Comparison of ENCODE assay signal across 8 mouse cellular contexts in genomic region chr1:143776446-143777411, GRCm38 (mm10). TPM values are rescaled to one million over a fixed set of nuclear protein-coding genes. Genes with fewer than 3 reads are reported as not detected.
DNase-seq lines count a peak whose midpoint lies in the region; ATAC-seq lines count a peak whose summit lies in the region.

Gene Trove2 (minus strand): TSS chr1:143777068.
Gene Uchl5 (plus strand): TSS chr1:143777272.

- intact Hi-C loops in left cerebral cortex, postnatal 10 days (cut with DNase I): no loop called here

- peak; percentile 91 for ATAC-seq in inflammation-experienced regulatory T-cells, adult 6 months
- peak; percentile 92 for ATAC-seq in megakaryocyte-erythroid progenitor cell, adult 5-6 weeks (replicated peaks; ENCODE audit: low FRiP score, low TSS enrichment, poor library complexity, severe bottlenecking)

- DNase-seq in adipocyte (ENCODE audit: low spot score): peak; percentile 96
- peak; percentile 97 for DNase-seq in embryo, embryonic 10 days (ENCODE audit: low spot score)
- peak; percentile 98 for DNase-seq in gastrocnemius, postnatal 10 days
- DNase-seq in left cerebral cortex, postnatal 10 days (ENCODE audit: extremely low spot score in 1 of 2, low spot score in 2 of 2): peak; percentile 96 to 99
- peak; percentile 98 for DNase-seq in right cerebral cortex, postnatal 25 days
- DNase-seq in urinary bladder, postnatal 4 days (ENCODE audit: low spot score in 2 of 2): peak; percentile 96 to 98

RNA-seq across cellular contexts. Expression of gene Trove2, which starts in this region (rescaled TPM):
- total RNA-seq in gastrocnemius, postnatal 10 days (2021): 1 to 10 TPM; 4.3 to 6.1 TPM
- polyA plus RNA-seq in inflammation-experienced regulatory T-cells, adult 6 months (2017; shearing (Covaris generic)): 1 to 10 TPM; 4.6 to 6.5 (median 4.7) TPM
- 10 to 100 TPM; 27.5 to 30.8 TPM for total RNA-seq in left cerebral cortex, postnatal 10 days (2021)
- total RNA-seq in megakaryocyte-erythroid progenitor cell, adult 5-6 weeks (2014; fragmentation: Nextera tagmentation): 0.85 and 2.1 TPM in 2 replicates
- 1.7 and 5.1 TPM in 2 replicates for total RNA-seq in megakaryocyte-erythroid progenitor cell, adult 5-6 weeks (2017)

RNA-seq across cellular contexts. Expression of gene Uchl5, which starts in this region (rescaled TPM):
- total RNA-seq in gastrocnemius, postnatal 10 days (2021): 10 to 100 TPM; 21.4 to 26.5 TPM
- 10 to 100 TPM; 49.2 to 94.0 (median 74.1) TPM for polyA plus RNA-seq in inflammation-experienced regulatory T-cells, adult 6 months (2017; shearing (Covaris generic))
- total RNA-seq in left cerebral cortex, postnatal 10 days (2021): 10 to 100 TPM; 33.1 to 33.2 TPM
- total RNA-seq in megakaryocyte-erythroid progenitor cell, adult 5-6 weeks (2014; fragmentation: Nextera tagmentation): 99.1 and 112 TPM in 2 replicates
- total RNA-seq in megakaryocyte-erythroid progenitor cell, adult 5-6 weeks (2017): 140 and 180 TPM in 2 replicates

Comparison
In these comparisons a context has a peak if more than half of its experiments do, and no peak if none do; other contexts are left out.
1. Peak in every context shown above with its lines: DNase-seq and ATAC-seq.
2. RNA of gene Trove2 (total RNA-seq): 27.5 to 30.8 TPM in left cerebral cortex, postnatal 10 days; 4.3 to 6.1 TPM in gastrocnemius, postnatal 10 days and 0.85 to 5.1 TPM in megakaryocyte-erythroid progenitor cell, adult 5-6 weeks; every median in the first group is over 4 times any median in the second.